Mouse (Mus musculus) MEL (cell line): ENCODE measurements around the gene P2rx2.

Source experiments
- KAT2A ChIP-seq: conservative IDR thresholded peaks from 2 replicates; pipeline ENCODE4 v1.6.1; 2012; ENCODE audit warnings: low read depth, low read length, improper control_type of control experiment, inconsistent platforms
- TAL1 ChIP-seq: IDR thresholded peaks from 2 replicates; pipeline ENCODE4 v1.6.1; 2012; ENCODE audit warnings: mild to moderate bottlenecking, inconsistent platforms, low read length, moderate library complexity, mixed read lengths

DNA sequence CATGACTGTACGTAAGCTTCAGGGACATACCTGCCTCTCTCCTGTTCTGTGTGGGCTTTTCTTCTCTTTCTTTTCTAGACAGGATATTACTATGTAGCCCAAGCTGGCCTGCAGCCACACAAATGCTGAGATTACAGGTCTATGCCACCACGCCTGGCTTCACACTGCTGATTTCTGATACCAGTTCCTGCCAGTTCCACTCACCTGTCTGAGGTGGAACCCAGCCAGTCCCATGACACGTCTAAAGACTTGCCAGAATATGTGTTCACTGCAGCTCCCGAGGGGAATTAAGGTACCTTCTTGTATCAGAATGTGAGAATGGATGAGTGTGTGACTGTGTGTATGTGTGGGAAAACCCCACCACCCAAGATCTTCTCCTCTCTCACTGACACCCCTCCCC lies 47.6 kb upstream of the P2rx2 start:
- TF ChIP-seq KAT2A: no peak
- TF ChIP-seq TAL1: no peak
